Mouse (Mus musculus) liver, embryonic 11.5 days (tissue): ENCODE data around the gene Gm21905. TPM values are rescaled to one million over a fixed set of nuclear protein-coding genes. Genes with fewer than 3 reads are reported as not detected.

Experiments
- ATAC-seq: fragments of 200-750 bp; cut with Nextera tagmentation; replicated peaks from 2 replicates; pipeline ENCODE4 v1.8.0; 2017; ENCODE audit warnings: moderate number of reproducible peaks, mild to moderate bottlenecking, moderate TSS enrichment, moderate library complexity; ENCODE audit not compliant: low FRiP score
- DNase-seq: peaks from one replicate; pipeline ENCODE4 v3.0.0-alpha.2; 2017; ENCODE audit warnings: low spot score
- H3K27ac ChIP-seq: fragments of 300-500 bp; sonication (generic); 2 replicates; pipeline ENCODE4 v1.5.1; 2014; ENCODE audit warnings: mild to moderate bottlenecking, low read depth, low read length, control low read depth
- H3K27me3 ChIP-seq: fragments of 300-500 bp; sonication (generic); replicated peaks from 2 replicates; pipeline ENCODE4 v1.6.1; 2014; ENCODE audit warnings: low read length, mixed read lengths; ENCODE audit not compliant: control insufficient read depth, insufficient read depth
- H3K36me3 ChIP-seq: fragments of 300-500 bp; sonication (generic); 2 replicates; pipeline ENCODE4 v1.6.1; 2014; ENCODE audit warnings: mild to moderate bottlenecking, low read length, moderate library complexity, mixed read lengths; ENCODE audit not compliant: control insufficient read depth, insufficient read depth
- H3K4me1 ChIP-seq: fragments of 300-500 bp; sonication (generic); replicated peaks from 2 replicates; pipeline ENCODE4 v1.6.1; 2014; ENCODE audit warnings: low read length, mixed read lengths; ENCODE audit not compliant: control insufficient read depth, insufficient read depth
- H3K4me2 ChIP-seq: fragments of 300-500 bp; sonication (generic); 2 replicates; pipeline ENCODE4 v1.6.1; 2014; ENCODE audit warnings: mild to moderate bottlenecking, control low read depth, moderate library complexity
- H3K4me3 ChIP-seq: fragments of 300-500 bp; sonication (generic); 2 replicates; pipeline ENCODE4 v1.5.1; 2014; ENCODE audit warnings: low read depth, low read length, control low read depth
- H3K9ac ChIP-seq: fragments of 300-500 bp; sonication (generic); 2 replicates; pipeline ENCODE4 v1.6.1; 2014; ENCODE audit warnings: low read depth, low read length, control low read depth
- H3K9me3 ChIP-seq: fragments of 300-500 bp; sonication (generic); 2 replicates; pipeline ENCODE4 v1.6.1; 2016; ENCODE audit warnings: low read length, inconsistent platforms, mixed read lengths; ENCODE audit not compliant: control insufficient read depth
- WGBS: fragments of 180-500 bp; shearing (Covaris S2); extraction: QIAGEN DNeasy Blood & Tissue Kit; methylation state at CpG from one replicate; pipeline ENCODE4 v1.1.7; 2014; 5-methylcytosine and 5-hydroxymethylcytosine counted together
- polyA plus RNA-seq: library from polyadenylated mRNA; unstranded; fragments of >200 nt; fragmentation: Nextera tagmentation; extraction: Ambion mirVana; gene quantifications from 2 replicates; pipeline ENCODE4 v1.2.1, GENCODE M21; 2014

Gm21905 gene
- polyA plus RNA-seq, 1 experiment from 2014 or later: not detected

DNA sequence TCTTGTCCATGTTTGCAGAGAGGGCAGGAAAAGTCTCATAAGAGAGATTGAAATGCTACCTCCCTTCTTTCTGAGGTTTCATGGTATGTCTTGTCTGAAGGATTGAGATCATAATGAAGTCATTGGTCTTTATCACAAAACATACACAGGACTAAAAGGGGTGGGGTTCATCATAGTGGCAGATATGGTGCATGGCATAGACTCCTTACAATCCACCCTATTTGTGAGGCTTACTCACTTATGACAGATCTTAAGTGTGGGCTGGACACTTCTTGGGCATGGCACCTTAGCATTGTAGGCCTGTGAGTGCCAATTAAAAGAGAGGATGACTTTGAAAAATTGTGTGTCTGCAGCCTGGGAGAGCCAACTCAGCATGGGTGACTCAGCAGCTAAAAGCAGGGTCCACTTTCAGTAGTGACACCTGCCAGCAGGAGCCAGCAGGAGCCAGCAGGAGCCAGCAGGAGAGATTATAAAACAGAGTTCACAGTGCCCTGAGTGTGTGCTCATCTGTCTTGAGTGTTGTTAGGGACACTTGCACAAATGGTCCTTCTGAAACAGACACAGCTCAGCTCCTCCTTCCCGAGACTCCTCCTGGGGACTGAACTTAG lies 62.6 kb downstream of the Gm21905 start:
- no peak overlapping the region for H3K4me2 ChIP-seq
- ATAC-seq: peak; percentile 77
- H3K36me3 ChIP-seq: no peaks in the 10 kb centered on the region
- no peak for DNase-seq
- H3K4me1 ChIP-seq: peaks cover 6% of the 10 kb centered on the region; the same call in 1 of the 2 replicates
- 75% methylated on average over 1 of the region's 1 CpGs for WGBS
- H3K9ac ChIP-seq: no peak overlapping the region
- no peak overlapping the region for H3K27ac ChIP-seq
- no peaks in the 10 kb centered on the region for H3K27me3 ChIP-seq
- no peak overlapping the region for H3K4me3 ChIP-seq
- H3K9me3 ChIP-seq: no peaks in the 10 kb centered on the region

Other genes with a start within 250 kb of the Gm21905 start
- gene Atp8a1, start 99.0 kb downstream of the Gm21905 start, polyA plus RNA-seq: 60.5 and 73.8 TPM in 2 replicates
- gene Gm5108, start 4.8 kb downstream of the Gm21905 start, polyA plus RNA-seq: not detected in 2 replicates
- not detected in 2 replicates for gene Grxcr1, start 85.4 kb upstream of the Gm21905 start, polyA plus RNA-seq